Mouse (Mus musculus): ENCODE data around the gene Tnpo1. TPM values are rescaled to one million over a fixed set of nuclear protein-coding genes. Genes with fewer than 3 reads are reported as not detected.

The Tnpo1 gene
- polyA plus RNA-seq, 1 experiment = 253 TPM

DNA sequence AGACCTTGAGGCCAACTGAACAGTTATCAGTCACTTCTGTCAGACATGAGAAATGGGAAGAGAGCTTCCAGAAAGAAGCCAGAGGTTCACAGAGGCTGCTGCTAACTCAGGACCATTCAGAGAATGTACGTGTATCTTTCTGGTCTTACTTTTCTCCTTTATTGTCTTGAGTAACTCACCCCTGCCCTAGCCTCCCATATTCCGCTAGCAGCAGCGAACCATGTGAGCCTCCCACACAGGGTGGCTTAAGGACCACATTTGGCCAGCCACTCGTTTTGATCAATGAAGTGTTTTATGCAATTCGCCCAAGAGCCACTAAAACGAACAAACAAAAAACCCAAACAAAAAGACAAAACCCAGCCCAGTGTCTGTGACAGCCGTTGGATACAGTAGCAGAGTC is 25.8 kb upstream of the Tnpo1 start:
- Histone ChIP-seq H3K27me3 (ENCODE audit: control insufficient read depth, insufficient read depth, low read length, poor library complexity, severe bottlenecking) (no peaks in the 10 kb centered on the region), H3K9me3 (replicated peaks; ENCODE audit: control insufficient read depth, insufficient read depth, low read length, poor library complexity, severe bottlenecking) (no peaks in the 10 kb centered on the region), H3K4me3 (ENCODE audit: low read depth, low read length) (no peak overlapping the region), H3K36me3 (ENCODE audit: control insufficient read depth, insufficient read depth, low read length, poor library complexity, severe bottlenecking) (no peaks in the 10 kb centered on the region), H3K9ac (ENCODE audit: low read depth, poor library complexity, severe bottlenecking) (no peak overlapping the region), H3K4me1 (ENCODE audit: control insufficient read depth, insufficient read depth, low read length) (no peaks in the 10 kb centered on the region), H3K27ac (ENCODE audit: insufficient read depth, low read length) (no peak overlapping the region)
- TF ChIP-seq POLR2A (IDR thresholded peaks at IDR 0.05; ENCODE audit: insufficient read depth, low read length) = no peak
- TF ChIP-seq EP300 (IDR thresholded peaks at IDR 0.05; ENCODE audit: insufficient read depth, low read depth, low read length) = no peak
- TF ChIP-seq CTCF (IDR thresholded peaks at IDR 0.05; ENCODE audit: low read depth, low read length) = no peak

DNA sequence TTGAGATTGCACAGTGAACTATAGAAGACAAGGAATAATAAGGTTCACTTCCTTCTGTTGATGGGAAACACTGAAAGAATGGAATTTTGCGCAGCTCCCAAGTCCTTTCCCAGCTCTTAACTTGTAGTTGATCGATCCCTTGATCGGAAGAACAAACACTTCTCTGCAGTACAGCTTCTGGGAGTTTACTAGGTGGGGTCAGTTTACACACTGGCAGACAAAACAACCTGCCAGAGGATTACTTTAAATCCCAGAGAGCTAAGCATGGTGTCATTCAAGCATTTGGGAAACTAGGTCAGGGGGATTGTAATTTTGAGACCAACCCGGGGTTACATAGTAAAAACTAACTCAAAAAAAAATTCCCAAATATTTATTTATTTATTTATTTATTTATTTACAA is 22.0 kb upstream of the Tnpo1 start:
- Histone ChIP-seq H3K27ac (ENCODE audit: insufficient read depth, low read length) (no peak overlapping the region), H3K27me3 (ENCODE audit: control insufficient read depth, insufficient read depth, low read length, poor library complexity, severe bottlenecking) (no peaks in the 10 kb centered on the region), H3K9ac (ENCODE audit: low read depth, poor library complexity, severe bottlenecking) (no peak overlapping the region), H3K4me1 (ENCODE audit: control insufficient read depth, insufficient read depth, low read length) (no peaks in the 10 kb centered on the region), H3K9me3 (replicated peaks; ENCODE audit: control insufficient read depth, insufficient read depth, low read length, poor library complexity, severe bottlenecking) (no peaks in the 10 kb centered on the region), H3K36me3 (ENCODE audit: control insufficient read depth, insufficient read depth, low read length, poor library complexity, severe bottlenecking) (no peaks in the 10 kb centered on the region), H3K4me3 (ENCODE audit: low read depth, low read length) (no peak overlapping the region)
- no peak for TF ChIP-seq POLR2A (IDR thresholded peaks at IDR 0.05; ENCODE audit: insufficient read depth, low read length)
- no peak for TF ChIP-seq CTCF (IDR thresholded peaks at IDR 0.05; ENCODE audit: low read depth, low read length)
- TF ChIP-seq EP300 (IDR thresholded peaks at IDR 0.05; ENCODE audit: insufficient read depth, low read depth, low read length) = no peak

DNA sequence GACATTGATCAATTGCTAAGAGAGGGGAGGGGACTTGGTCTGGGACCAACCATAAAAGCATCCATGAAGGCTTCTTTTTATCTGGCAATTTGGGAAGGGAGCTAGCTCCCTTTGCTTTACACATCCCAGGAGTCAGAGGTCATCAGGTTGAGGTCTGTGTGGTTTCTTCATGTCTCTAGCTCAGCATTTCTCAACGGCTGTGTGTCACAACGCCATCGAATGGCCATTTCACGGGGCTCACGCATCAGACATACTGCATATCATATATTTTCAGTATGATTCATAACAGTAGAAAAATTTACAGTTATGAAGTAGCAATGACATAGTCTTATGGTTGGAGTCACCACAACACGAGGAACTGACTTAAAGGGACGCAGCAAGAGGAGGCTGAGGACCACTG is 20.2 kb upstream of the Tnpo1 start:
- Histone ChIP-seq H3K27ac (ENCODE audit: insufficient read depth, low read length) (no peak overlapping the region), H3K4me1 (ENCODE audit: control insufficient read depth, insufficient read depth, low read length) (no peaks in the 10 kb centered on the region), H3K9me3 (replicated peaks; ENCODE audit: control insufficient read depth, insufficient read depth, low read length, poor library complexity, severe bottlenecking) (no peaks in the 10 kb centered on the region), H3K4me3 (ENCODE audit: low read depth, low read length) (no peak overlapping the region), H3K27me3 (ENCODE audit: control insufficient read depth, insufficient read depth, low read length, poor library complexity, severe bottlenecking) (no peaks in the 10 kb centered on the region), H3K9ac (ENCODE audit: low read depth, poor library complexity, severe bottlenecking) (no peak overlapping the region), H3K36me3 (ENCODE audit: control insufficient read depth, insufficient read depth, low read length, poor library complexity, severe bottlenecking) (no peaks in the 10 kb centered on the region)
- TF ChIP-seq EP300 (IDR thresholded peaks at IDR 0.05; ENCODE audit: insufficient read depth, low read depth, low read length) (no peak), POLR2A (IDR thresholded peaks at IDR 0.05; ENCODE audit: insufficient read depth, low read length) (no peak), CTCF (IDR thresholded peaks at IDR 0.05; ENCODE audit: low read depth, low read length) (no peak)

GRCm38 (mm10) chr13:98945908-98946307 is 19.7 kb upstream of the Tnpo1 start:
- TF ChIP-seq EP300 (IDR thresholded peaks at IDR 0.05; ENCODE audit: insufficient read depth, low read depth, low read length) (no peak), POLR2A (IDR thresholded peaks at IDR 0.05; ENCODE audit: insufficient read depth, low read length) (no peak), CTCF (IDR thresholded peaks at IDR 0.05; ENCODE audit: low read depth, low read length) (no peak)

DNA sequence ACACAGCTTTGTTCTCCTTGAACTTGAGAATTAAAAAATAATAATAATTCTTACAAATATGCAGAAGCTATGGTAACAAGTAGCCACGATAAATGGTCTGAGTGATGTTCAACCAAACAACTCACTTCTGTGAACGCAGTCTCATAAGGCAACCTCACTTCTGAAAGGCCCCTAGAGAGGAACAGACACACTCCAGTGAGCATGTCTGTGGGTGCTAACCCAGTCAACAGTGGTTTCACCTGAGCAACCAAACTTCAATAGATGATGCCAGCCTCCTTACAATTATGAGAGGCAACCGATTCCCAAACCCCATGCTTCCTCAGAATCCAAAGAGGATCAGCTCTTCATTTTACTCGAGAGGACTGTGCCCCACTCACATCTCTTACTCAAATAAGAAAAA is 19.2 kb upstream of the Tnpo1 start:
- TF ChIP-seq EP300 (IDR thresholded peaks at IDR 0.05; ENCODE audit: insufficient read depth, low read depth, low read length) (no peak), CTCF (IDR thresholded peaks at IDR 0.05; ENCODE audit: low read depth, low read length) (no peak), POLR2A (IDR thresholded peaks at IDR 0.05; ENCODE audit: insufficient read depth, low read length) (no peak)
- H3K9ac ChIP-seq (ENCODE audit: low read depth, poor library complexity, severe bottlenecking) = no peak overlapping the region
- H3K4me3 ChIP-seq (ENCODE audit: low read depth, low read length) = no peak overlapping the region
- no peaks in the 10 kb centered on the region for H3K4me1 ChIP-seq (ENCODE audit: control insufficient read depth, insufficient read depth, low read length)
- H3K9me3 ChIP-seq (replicated peaks; ENCODE audit: control insufficient read depth, insufficient read depth, low read length, poor library complexity, severe bottlenecking) = no peaks in the 10 kb centered on the region
- no peaks in the 10 kb centered on the region for H3K36me3 ChIP-seq (ENCODE audit: control insufficient read depth, insufficient read depth, low read length, poor library complexity, severe bottlenecking)
- H3K27ac ChIP-seq (ENCODE audit: insufficient read depth, low read length) = no peak overlapping the region
- no peaks in the 10 kb centered on the region for H3K27me3 ChIP-seq (ENCODE audit: control insufficient read depth, insufficient read depth, low read length, poor library complexity, severe bottlenecking)

More at GRCm38 (mm10) chr13:98945908-98946307, 19.7 kb upstream of the Tnpo1 start:
- H3K4me3 ChIP-seq (ENCODE audit: low read depth, low read length) = no peak overlapping the region
- no peaks in the 10 kb centered on the region for H3K27me3 ChIP-seq (ENCODE audit: control insufficient read depth, insufficient read depth, low read length, poor library complexity, severe bottlenecking)
- no peak overlapping the region for H3K9ac ChIP-seq (ENCODE audit: low read depth, poor library complexity, severe bottlenecking)
- H3K27ac ChIP-seq (ENCODE audit: insufficient read depth, low read length) = no peak overlapping the region
- H3K36me3 ChIP-seq (ENCODE audit: control insufficient read depth, insufficient read depth, low read length, poor library complexity, severe bottlenecking) = no peaks in the 10 kb centered on the region
- no peaks in the 10 kb centered on the region for H3K9me3 ChIP-seq (replicated peaks; ENCODE audit: control insufficient read depth, insufficient read depth, low read length, poor library complexity, severe bottlenecking)
- H3K4me1 ChIP-seq (ENCODE audit: control insufficient read depth, insufficient read depth, low read length) = no peaks in the 10 kb centered on the region

DNA sequence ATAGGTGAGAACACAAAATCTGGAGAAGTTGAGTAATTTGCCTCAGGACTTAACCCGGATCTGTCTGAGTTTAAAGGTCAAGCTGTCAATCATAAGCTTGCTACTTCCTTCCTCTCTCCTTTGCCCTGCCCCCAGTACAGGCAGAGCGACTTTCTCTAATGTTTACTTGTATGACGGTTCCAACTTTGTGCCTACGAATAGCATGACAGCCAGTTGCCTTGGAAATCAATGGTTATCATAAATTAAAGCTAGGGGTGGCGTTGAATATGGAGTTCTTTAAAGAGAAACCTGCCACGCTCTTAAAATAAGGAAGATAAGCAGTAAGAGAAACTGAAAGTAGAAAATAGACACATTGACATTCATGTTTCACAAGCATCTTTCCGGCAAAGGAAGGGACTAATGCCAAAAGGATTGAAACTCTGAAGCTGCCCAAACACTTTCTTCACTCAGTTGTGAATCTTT is 18.5 kb upstream of the Tnpo1 start:
- Histone ChIP-seq H3K27me3 (ENCODE audit: control insufficient read depth, insufficient read depth, low read length, poor library complexity, severe bottlenecking) (no peaks in the 10 kb centered on the region), H3K9me3 (replicated peaks; ENCODE audit: control insufficient read depth, insufficient read depth, low read length, poor library complexity, severe bottlenecking) (no peaks in the 10 kb centered on the region), H3K4me3 (ENCODE audit: low read depth, low read length) (no peak overlapping the region), H3K4me1 (ENCODE audit: control insufficient read depth, insufficient read depth, low read length) (no peaks in the 10 kb centered on the region), H3K27ac (ENCODE audit: insufficient read depth, low read length) (no peak overlapping the region), H3K36me3 (ENCODE audit: control insufficient read depth, insufficient read depth, low read length, poor library complexity, severe bottlenecking) (no peaks in the 10 kb centered on the region), H3K9ac (ENCODE audit: low read depth, poor library complexity, severe bottlenecking) (no peak overlapping the region)
- TF ChIP-seq POLR2A (IDR thresholded peaks at IDR 0.05; ENCODE audit: insufficient read depth, low read length) = no peak
- no peak for TF ChIP-seq EP300 (IDR thresholded peaks at IDR 0.05; ENCODE audit: insufficient read depth, low read depth, low read length)
- no peak for TF ChIP-seq CTCF (IDR thresholded peaks at IDR 0.05; ENCODE audit: low read depth, low read length)
